Mouse (Mus musculus) ovary, postnatal 36 days (tissue): ENCODE measurements around the gene Fam186b.
A peak's percentile ranks its signal among the peaks of the same experiment; 100 is the strongest.

Source experiments
- DNase-seq: peaks from one replicate; pipeline ENCODE4 v3.0.0; 2022; ENCODE audit warnings: low spot score, mixed read lengths

The Fam186b gene

DNA sequence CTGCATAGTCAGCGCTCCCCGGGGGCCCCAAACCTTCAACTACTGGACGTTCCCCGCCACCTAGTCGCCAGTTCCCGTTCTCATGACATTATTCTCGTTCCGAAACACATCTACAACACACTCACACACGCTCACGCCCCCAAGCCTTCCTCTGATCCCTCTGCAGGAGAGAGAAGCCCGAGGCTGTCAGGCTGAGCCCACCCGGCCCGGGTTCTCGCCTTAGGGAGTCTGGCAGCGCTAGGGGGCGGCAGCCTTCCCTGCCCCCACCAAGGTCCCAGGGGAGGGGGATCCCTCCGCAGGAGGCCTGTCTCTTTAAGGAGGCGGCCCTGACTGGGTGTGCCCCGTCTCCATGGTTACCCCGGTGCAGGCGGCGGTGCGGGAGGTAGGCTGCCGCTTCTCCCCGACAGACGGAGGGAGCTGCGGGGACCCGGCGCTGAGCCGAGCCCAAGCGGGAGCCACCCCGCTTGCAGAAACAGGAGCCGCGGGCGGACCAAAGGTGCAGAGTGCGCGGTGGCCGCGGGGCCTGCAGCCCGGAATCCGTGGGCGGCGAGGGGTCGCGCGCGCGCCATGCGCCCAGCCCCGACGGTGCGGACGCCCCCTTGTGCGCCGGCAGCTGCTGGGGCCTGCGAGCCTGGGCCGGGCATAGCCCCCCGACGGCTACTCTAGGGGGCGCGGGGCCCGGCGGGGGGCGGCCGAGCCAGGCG is 71.3 kb downstream of the Fam186b start, which contains the start of gene Kcnh3:
Gene Kcnh3 (plus strand): TSS at position 654 of the 704 bp plus-strand sequence.
- peak; percentile 72 for DNase-seq

DNA sequence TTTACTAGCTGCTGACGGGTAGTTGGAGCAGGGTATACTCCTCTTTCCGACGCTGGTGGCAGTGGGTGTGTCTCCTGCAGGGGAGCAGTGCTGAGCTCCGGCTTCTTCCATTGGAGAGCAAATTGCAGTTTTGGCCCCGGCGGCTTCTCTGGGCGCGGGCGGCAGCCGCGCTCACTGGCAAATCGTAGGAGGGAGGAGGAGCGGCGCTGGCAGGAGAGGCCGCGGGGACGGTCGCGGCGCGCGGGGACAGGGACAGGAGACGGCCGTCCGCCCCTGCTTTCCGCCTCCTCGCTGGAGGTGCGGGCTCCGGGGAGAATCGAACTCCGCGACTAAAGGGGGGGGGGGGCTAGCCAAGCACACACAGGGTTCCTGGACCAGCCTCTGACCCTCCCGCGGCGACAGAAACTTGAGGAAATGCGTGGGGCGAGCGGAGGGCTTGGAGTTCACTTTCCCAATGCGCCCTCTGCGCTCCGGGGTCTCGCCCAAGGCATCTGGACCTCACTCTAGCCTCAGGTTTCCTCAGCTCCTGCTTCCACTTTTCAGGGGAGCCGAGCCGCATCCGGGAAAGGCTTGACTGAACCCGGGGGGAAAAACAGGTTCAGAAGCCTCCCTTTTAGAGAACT is 72.0 kb downstream of the Fam186b start:
- peak; percentile 59 for DNase-seq

DNA sequence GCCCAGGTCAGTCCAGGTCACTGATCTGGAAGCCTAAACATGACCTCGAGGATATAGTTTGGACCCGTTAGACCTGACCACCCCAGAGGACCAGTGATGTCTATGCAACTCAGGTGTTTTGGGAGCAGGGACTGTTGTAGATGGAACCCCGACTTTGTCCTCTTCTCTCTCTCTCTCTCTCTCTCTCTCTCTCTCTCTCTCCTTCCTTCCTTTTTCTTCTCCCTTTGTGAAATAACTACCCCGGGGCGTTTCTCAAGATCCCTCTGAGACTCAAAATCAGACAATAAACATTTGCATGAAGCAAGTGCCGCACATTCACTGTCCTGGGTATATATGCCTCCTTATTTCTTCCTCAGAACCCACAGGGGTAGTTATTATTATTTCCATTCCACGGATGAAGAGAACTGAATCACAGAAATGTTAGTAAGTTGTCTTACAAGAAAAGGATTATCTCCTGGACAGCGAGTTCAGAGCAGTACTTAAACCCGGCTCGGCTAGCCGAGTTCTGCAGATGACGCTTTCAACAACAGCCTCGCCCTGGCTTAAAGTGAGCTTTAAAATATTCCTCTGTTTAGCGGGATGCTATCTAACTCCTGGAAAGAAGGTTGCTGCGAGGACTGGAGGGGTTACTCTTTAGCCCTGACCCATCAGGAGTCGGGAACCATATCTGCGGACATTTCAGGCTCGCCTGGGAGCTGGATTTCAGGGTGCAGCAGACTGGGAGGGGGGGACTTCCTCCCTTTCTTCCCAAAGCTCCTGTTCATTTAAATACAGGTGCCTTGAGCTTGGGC is 72.7 kb downstream of the Fam186b start:
- no peak for DNase-seq

DNA sequence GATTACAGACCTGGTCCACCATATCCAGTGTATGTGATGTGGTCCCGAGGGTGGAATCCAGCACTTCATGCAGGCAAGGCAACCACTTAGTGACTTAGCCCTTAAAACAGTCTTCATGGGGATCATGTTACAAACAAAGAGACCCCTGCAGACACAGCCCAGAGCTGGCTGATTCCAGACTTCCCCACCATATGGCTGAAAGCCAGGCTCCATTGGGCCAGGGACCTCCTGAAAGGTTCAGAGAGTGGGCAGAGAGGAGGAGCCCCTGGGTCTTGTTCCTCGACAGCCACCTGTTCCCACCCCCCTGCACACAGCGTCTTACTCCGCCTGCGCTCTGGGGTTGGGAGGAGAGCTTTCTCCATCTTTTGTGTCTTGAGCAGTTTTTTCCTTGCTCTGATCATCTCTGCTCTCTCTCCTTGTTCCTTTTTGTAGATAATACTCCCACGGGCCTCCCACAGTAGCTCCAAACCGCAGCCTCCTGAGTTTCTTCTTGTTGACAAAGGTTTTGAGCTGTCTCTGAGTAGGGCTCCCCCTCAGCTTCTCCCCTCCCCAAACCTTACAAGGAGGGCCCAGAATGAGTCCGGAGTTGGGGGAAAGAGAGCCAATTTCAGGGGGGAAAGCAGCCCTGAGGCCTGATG is 74.3 kb downstream of the Fam186b start:
- no peak for DNase-seq
